Mouse (Mus musculus) 3134 (cell line): ENCODE measurements around the gene Ctsf.
A peak's percentile ranks its signal among the peaks of the same experiment; 100 is the strongest.
"Not testable (repeated sequence)": the region's sequence is repeated elsewhere in the genome, so short reads cannot be mapped to it uniquely, and the experiment has no call there.

ENCODE experiments used
- DNase-seq: peaks from one replicate; pipeline ENCODE4 v3.0.0-alpha.2; 2011; ENCODE audit warnings: low spot score; ENCODE audit not compliant: insufficient read length; ENCODE audit errors: extremely low read depth

The Ctsf gene

DNA sequence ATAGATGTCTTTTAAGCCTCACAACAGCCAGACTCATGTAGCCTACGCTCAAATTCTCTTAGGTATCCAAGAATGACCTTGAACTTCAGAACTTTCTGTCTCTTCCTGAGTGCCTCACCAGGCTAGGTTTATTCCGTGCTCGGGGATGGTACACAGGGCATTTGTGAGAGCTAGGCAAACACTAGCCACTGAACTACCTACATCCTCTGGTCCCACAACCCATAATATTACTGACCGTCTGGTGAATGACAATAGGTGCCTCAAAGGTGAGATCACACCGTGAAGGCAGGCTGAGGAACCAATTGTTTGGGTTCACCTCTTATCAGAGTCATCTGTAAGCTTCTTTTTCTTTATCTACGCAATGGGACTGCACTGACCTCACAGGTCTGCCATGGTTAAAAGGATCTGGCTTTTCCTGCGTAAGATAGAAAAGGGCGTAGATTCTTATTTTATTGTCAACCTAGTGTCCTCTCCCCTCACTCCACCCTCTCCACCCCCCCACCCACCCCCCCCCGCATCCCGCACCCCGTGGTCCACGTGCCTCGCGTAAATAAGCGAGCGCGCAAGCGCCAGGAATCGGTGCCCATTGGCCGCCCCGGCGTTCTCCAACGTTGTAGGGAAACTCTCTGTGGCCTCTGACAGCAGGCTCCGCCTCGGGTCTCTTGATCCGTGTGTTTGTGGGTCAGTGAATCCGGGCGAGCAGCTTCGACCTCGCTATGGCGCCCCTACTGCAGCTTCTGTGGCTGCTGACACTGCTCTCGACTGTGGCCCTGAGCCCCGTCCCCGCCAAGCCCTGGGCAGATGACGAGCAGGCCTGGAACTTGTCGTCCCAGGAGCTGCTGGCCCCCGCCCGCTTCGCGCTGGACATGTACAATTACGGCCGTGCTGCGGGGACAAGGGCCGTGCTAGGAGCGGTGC, at the start of gene Ctsf:
Ctsf (plus strand) TSS at position 579 of the 918 bp plus-strand sequence.
- no peak for DNase-seq

DNA sequence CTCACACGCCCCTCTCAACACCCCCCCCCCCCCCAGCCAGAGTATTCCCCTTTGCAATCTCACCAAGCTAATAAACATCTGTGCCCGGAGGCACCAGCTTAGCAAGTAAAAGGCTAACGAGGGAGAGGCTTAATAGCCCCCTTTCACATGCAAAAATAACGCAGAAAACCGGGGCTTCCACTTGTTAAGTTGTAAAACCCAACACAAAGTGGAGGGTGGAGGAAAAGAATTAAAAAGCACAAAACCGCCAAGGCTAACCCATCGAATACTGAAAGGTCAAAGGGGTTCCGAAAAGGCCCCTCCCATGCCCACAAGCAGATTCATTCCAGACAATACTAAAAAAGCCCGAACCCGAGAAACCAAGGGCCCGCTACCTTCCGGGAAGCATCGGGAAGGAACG, 44.6 kb upstream of the Ctsf start:
- DNase-seq: no peak

DNA sequence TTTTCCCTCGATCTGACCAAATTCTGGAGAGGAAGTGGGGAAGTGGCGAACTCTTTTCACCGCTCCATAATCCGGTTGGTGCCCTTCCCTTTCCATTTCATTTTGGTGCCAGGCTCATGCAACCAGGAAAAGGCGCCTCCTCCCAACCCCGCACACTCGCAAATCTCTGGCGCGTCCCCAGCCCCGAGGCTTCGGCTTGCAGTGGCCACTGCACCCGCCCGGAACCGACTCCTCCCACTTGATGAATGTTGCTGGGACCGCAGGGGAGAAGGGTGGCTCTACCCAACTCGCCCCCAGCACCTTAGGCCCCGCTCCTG, 44.2 kb upstream of the Ctsf start:
- DNase-seq: no peak

GRCm38 (mm10) chr19:4811063-4811908, 43.6 kb upstream of the Ctsf start, which contains the start of the genes Gm21992 and Rbm14:
Gene Gm21992, minus strand, starts transcription at chr19:4811612.
Gene Rbm14, minus strand, starts transcription at chr19:4811634.
- peak; percentile 97 for DNase-seq

DNA sequence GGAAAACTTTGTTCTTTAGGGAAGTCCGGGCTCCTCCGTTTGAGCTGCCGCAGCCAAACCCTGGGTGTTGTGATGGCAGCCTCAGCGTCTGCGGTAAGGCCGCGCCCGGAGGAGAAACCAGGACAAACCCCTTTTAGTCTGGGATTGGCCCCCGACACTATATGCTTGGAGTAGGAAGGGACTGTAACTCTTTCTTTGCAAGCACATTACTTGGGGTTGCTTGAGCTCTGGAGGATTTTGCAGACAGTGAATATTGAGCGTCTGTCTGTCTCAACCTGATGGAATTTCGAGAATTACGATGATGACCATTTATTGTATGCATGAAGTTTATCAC, 43.1 kb upstream of the Ctsf start:
- no peak for DNase-seq

- not testable (repeated sequence) for DNase-seq
Measured at GRCm38 (mm10) chr19:4812334-4812949, 42.5 kb upstream of the Ctsf start.

DNA sequence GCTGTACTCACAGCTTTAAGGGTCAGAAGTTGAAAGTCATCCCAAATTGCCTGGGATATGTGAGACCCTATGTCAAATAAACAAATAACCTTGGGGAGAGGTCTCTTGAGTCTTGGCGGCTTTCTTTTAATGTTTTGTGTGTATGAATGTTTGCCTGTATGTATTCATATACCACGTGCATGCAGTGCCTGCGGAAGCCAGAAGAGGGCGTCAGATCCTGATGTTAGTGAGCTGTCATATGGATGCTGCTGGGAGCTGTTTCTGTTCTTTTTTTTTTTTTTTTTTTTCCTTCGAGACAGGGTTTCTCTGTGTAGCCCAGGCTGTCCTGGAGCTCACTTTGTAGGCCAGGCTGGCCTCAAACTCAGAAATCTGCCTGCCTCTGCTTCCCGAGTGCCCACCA, 41.9 kb upstream of the Ctsf start:
- no peak for DNase-seq

GRCm38 (mm10) chr19:4817182-4817835, 37.6 kb upstream of the Ctsf start:
- DNase-seq: no peak

- peak; percentile 51 for DNase-seq
Measured at GRCm38 (mm10) chr19:4820678-4821303, 34.1 kb upstream of the Ctsf start.

- DNase-seq: no peak
Measured at GRCm38 (mm10) chr19:4828444-4829114, 26.4 kb upstream of the Ctsf start.

DNA sequence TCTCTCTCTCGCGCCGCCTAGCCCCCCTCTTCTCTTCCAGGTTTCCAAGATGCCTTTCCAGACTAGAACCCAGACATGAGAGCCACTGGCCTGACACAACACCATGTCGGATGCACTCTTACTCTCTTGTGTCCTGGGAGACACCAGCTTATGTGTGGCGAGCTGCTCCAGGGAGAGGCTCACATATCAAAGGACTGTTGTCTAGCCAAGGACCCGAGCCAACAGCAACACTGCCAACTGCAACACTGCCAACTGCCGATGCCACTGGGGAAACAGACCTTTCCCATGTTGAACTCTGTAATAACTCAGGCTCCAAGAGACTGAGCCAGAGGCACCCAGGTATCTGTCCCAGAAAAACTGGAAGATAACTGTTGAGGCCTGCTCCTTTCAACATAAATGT, 25.8 kb upstream of the Ctsf start:
- DNase-seq: no peak

DNA sequence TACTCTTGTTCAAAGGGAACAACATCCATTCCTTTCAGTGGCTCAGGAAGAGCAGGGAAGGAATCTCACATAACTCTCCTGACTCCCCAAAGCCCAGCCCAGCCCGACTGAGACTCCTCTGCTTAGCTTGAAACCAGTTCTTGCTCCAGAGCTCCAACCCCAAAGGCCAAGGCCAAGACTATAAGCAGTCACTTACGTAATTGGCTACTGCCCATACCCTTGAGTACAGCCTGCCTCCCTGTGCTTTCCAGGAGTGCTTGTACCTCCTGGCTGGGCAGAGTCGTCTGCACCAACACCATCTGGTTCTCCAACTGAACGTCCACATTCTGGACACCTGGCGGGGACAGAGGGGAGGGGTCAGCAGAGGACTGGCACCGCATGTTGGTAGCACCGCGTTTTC, 21.0 kb upstream of the Ctsf start:
- DNase-seq: no peak

DNA sequence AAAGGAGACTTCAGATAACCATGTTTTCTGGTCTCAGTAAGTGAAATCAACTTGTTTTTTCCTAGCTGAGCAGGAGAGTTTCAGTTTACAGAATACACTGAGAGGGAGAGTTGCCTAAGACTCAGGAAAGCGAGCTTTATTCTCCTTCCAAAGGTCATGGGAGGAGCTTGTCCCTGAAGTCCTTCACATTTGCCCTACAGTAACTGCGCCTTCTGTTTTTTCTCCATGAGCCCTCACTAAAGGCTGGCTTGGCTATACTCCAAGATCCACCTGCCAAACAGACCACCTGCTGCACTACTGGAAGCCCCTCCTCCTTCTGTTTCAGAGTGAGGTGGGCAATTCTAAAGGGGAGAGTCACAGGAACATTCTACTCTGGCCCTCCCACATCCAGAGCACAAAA, 18.8 kb upstream of the Ctsf start:
- DNase-seq: no peak

- DNase-seq: no peak
Measured at GRCm38 (mm10) chr19:4837049-4837448, 17.9 kb upstream of the Ctsf start.

- DNase-seq: no peak
Measured at GRCm38 (mm10) chr19:4838526-4839140, 16.3 kb upstream of the Ctsf start.

- DNase-seq: peak; percentile 88
Measured at GRCm38 (mm10) chr19:4839149-4839548, 15.8 kb upstream of the Ctsf start, which contains the start of the genes Ccs and Ccdc87. Gene Ccs, minus strand, starts transcription at chr19:4839332. Gene Ccdc87, plus strand, starts transcription at chr19:4839366.

GRCm38 (mm10) chr19:4840848-4841247, 14.1 kb upstream of the Ctsf start:
- no peak for DNase-seq

DNA sequence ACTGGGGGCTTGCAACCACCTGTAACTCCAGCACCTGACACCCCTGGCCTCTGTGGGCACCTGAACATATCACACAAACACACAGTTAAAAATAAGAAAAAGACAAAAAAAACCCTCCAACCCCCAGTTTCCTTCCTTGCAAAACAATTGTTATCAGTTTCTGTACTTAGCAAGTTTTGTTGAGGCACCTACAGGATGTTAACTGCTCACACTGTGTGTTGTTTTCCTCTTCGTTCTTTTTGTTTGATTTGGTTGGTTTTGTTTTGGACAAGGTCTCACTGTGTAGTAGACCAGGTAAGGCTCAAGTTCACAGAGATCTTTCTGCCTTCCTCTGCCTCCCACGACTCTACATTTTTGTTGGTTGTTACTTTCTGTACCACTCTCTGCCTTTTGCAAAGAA, 12.3 kb upstream of the Ctsf start:
- DNase-seq: no peak

GRCm38 (mm10) chr19:4845846-4846245, 9.1 kb upstream of the Ctsf start:
- DNase-seq: no peak
